Mouse (Mus musculus) liver, embryonic 14.5 days (tissue): ENCODE results near the gene Zbtb41.

Experiments used
- CTCF ChIP-seq: IDR thresholded peaks from 2 replicates; pipeline ENCODE4 v1.5.1; 2016; ENCODE audit warnings: antibody characterized with exemption, low read depth, control low read depth
- EP300 ChIP-seq: IDR thresholded peaks from 2 replicates; pipeline ENCODE4 v1.6.1; 2016; ENCODE audit warnings: antibody characterized with exemption, low read depth

GRCm38 (mm10) chr1:139423931-139424330 is 1.8 kb downstream of the Zbtb41 start:
- TF ChIP-seq CTCF (no peak), EP300 (no peak)
